ENCODE assay signal across 14 mouse cellular contexts in the genomic region with DNA sequence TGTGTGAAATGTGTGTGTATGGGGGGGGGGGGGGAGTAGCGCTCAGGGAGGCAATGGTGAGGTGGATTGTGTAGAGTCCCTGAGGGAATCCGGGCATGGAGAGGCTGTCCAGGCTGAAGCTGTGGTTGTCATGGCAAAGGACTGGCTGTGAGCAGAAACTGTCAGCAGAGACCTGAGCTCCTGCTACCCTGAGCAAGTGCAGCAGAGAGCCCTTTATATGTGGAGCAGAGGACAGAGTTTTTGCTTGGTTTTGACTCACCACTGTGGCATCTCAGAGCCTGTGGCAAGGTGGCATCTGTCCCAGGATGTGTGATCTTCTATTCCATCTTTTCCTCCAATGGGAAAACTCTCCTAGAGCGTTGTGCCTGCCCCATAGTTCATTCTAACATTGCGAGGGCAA.
"Had no signal": no experiment of that assay in that cellular context is flagged by ENCODE, and none has a peak within 500 bp of the region (broad histone marks: within the 10 kb centered on the region; RNA-seq: fewer than 3 reads in every experiment).

No protein-coding gene starts in this region.

- H3K36me3 ChIP-seq: limb, embryonic 12.5 days had no signal

- H3K4me3 ChIP-seq: layer of hippocampus, adult 2 months; limb, embryonic 12.5 days had no signal

- DNase-seq: kidney, adult 9 months; kidney, postnatal 4 days; liver; lung, adult 18-20 months; midbrain, embryonic 14.5 days; retina, postnatal 1 day; right cerebral cortex, postnatal 4 days; spleen, adult 18-20 months; thymus, adult 18-20 months; thymus, postnatal 25 days had no signal

- H3K4me1 ChIP-seq: limb, embryonic 12.5 days had no signal

- H3K9me3 ChIP-seq: limb, embryonic 12.5 days had no signal

- H3K27me3 ChIP-seq: limb, embryonic 12.5 days had no signal

- H3K27ac ChIP-seq: kidney, postnatal 0 days; layer of hippocampus, adult 2 months; limb, embryonic 12.5 days; liver, embryonic 14.5 days had no signal

- H3K4me2 ChIP-seq: limb, embryonic 12.5 days had no signal

- H3K9ac ChIP-seq: limb, embryonic 12.5 days; liver, embryonic 14.5 days had no signal
